Mouse (Mus musculus) brown adipose tissue, adult 24 weeks (tissue): Measurements from ENCODE around the gene Mrps34. TPM values are rescaled to one million over a fixed set of nuclear protein-coding genes. Genes with fewer than 3 reads are reported as not detected.

Source experiments
- H3K27ac ChIP-seq: fragments of 200-500 bp; replicated peaks from 2 replicates; pipeline ENCODE4 v1.5.1; 2012; ENCODE audit warnings: low read depth, mild to moderate bottlenecking, low read length
- H3K4me1 ChIP-seq: fragments of 200-500 bp; 2 replicates; pipeline ENCODE4 v1.6.1; 2012; ENCODE audit warnings: low read length, mixed read lengths; ENCODE audit not compliant: control insufficient read depth, insufficient read depth, insufficient read length
- H3K4me3 ChIP-seq: fragments of 200-500 bp; 2 replicates; pipeline ENCODE4 v1.5.1; 2012; ENCODE audit warnings: low read depth, mild to moderate bottlenecking, low read length, moderate library complexity; ENCODE audit not compliant: insufficient read depth
- polyA plus RNA-seq: library from polyadenylated mRNA; stranded (reverse); fragments of >200 nt; gene quantifications from 2 replicates; pipeline ENCODE4 v1.2.4, GENCODE M21; 2012; ENCODE audit not compliant: missing spikeins, insufficient read depth, insufficient read length

Gene Mrps34
- polyA plus RNA-seq, 1 experiment: 105 TPM

GRCm38 (mm10) chr17:24890151-24891092 lies 4.5 kb upstream of the Mrps34 start:
- Histone ChIP-seq H3K4me1 (peaks cover 8% of the 10 kb centered on the region), H3K4me3 (no peak overlapping the region), H3K27ac (no peak overlapping the region)

GRCm38 (mm10) chr17:24891321-24891720 lies 3.6 kb upstream of the Mrps34 start:
- Histone ChIP-seq H3K27ac (no peak overlapping the region), H3K4me3 (no peak overlapping the region), H3K4me1 (peaks cover 6% of the 10 kb centered on the region; the same call in 1 of the 2 replicates)

GRCm38 (mm10) chr17:24892785-24893184 lies 2.1 kb upstream of the Mrps34 start:
- no peak overlapping the region for H3K27ac ChIP-seq
- H3K4me3 ChIP-seq: no peak overlapping the region
- H3K4me1 ChIP-seq: peaks cover 6% of the 10 kb centered on the region

DNA sequence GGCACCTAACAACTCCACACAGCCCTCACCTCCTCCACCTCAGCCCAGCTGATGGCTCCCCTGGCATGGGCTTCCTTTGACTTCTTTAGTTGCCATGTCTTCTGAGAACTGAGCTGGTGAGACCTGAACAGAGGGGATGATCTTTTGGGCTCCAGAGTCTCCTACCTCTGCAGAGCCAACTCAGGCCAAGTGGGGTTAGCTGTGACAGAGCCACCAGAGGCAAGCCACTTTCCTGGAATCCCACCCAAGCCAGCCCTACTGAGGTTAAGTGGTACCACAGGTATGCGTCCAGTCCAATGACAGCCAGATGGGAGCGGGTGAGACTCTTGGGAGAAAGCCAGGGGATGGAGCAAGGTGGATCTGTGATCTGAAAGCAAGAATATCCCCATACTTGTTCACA lies 1.6 kb upstream of the Mrps34 start:
- Histone ChIP-seq H3K4me1 (peaks cover 6% of the 10 kb centered on the region), H3K27ac (no peak overlapping the region), H3K4me3 (no peak overlapping the region)

GRCm38 (mm10) chr17:24894061-24894994 lies 588 bp upstream of the Mrps34 start:
- Histone ChIP-seq H3K27ac (peak overlapping the region; percentile 76), H3K4me3 (peak overlapping the region; percentile 88), H3K4me1 (peaks cover 6% of the 10 kb centered on the region)

DNA sequence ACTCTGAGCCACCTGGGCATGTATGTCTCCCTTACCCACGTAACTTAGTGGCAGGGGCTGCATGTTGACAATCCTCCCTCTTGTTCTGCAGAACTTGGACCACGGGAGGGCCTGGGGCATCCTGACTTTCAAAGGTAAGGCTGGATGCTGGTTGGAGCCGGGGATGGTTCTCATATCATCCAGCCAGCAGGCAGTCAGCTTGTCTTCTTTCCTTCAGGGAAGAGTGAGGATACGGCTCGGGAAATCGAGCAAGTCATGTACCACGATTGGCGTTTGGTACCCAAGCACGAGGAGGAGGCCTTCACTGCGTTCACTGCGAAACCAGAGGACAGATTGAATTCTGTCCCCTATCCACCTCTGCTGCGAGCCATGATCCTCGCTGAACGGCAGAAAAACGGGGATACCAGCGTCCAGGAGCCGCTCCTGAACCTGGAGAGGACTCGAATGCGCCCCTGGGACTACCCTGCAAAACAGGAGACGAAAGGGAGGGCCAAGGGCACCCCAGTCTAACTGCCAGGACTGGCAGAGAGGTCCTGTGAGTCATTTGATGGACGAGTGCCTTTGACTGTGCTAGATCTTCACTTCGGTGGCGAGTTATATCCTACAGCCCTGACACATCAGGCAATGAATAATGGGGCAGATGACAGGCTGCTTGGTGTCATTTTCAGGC lies 790 bp downstream of the Mrps34 start:
- Histone ChIP-seq H3K4me1 (peaks cover 6% of the 10 kb centered on the region), H3K4me3 (peak overlapping the region; percentile 88), H3K27ac (peak overlapping the region; percentile 88)

GRCm38 (mm10) chr17:24896241-24896992 lies 1.5 kb downstream of the Mrps34 start, which contains the start of gene Nme3:
Gene Nme3 (plus strand): TSS chr17:24896500.
- H3K4me3 ChIP-seq: peak within 1 kb of the TSS; percentile 88
- peak within 1 kb of the TSS; percentile 88 for H3K27ac ChIP-seq
- peaks cover 6% of the 10 kb centered on the region for H3K4me1 ChIP-seq

- Histone ChIP-seq H3K4me3 (peak overlapping the region; percentile 88), H3K4me1 (peaks cover 6% of the 10 kb centered on the region), H3K27ac (no peak overlapping the region)
Measured at GRCm38 (mm10) chr17:24896993-24897269, 2.0 kb downstream of the Mrps34 start.

- Histone ChIP-seq H3K27ac (no peak overlapping the region), H3K4me1 (peaks cover 6% of the 10 kb centered on the region), H3K4me3 (peak overlapping the region; percentile 88; the same call in 1 of the 2 replicates)
Measured at GRCm38 (mm10) chr17:24897600-24897999, 2.7 kb downstream of the Mrps34 start.

DNA sequence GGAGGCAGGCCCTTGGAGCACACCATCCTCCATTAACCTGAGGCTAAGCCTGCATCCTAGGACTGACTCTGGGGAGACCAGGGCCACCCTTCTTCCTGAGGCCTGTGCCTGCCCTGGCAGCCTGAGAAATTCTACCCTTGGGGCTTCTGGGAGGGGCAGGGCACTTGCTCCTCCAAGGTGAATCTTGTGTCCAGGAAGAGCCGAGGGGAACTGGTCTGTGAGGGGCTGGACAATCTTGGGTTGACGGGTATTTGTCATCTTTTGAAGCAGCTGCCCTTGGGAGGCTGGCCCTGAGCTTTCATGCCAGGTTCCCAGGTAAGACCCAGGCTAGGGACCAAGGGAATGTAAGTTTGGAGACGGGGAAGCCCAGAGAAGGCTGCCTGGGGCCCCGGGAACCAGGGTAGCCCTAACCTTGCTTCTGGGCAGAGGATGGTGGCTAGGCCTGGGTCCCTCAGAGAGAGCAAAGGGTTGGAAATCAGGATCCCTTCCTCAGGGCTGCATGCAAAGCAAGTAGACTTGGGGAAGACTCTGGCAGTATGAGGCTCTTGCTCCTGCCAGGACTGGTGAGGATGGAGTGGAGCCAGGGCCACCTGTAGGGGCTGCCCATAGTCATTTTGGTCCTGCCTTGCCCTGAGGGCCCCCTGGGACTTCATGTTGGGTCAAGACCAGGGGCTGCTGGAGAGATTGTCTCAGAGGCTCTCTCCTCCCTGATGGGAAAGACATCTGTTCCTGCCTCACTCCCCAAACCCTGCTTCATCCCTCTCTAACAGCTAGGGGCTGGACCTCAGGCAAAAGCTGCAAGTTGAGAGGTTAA lies 3.3 kb downstream of the Mrps34 start:
- H3K27ac ChIP-seq: no peak overlapping the region
- H3K4me1 ChIP-seq: peaks cover 6% of the 10 kb centered on the region
- no peak overlapping the region for H3K4me3 ChIP-seq

DNA sequence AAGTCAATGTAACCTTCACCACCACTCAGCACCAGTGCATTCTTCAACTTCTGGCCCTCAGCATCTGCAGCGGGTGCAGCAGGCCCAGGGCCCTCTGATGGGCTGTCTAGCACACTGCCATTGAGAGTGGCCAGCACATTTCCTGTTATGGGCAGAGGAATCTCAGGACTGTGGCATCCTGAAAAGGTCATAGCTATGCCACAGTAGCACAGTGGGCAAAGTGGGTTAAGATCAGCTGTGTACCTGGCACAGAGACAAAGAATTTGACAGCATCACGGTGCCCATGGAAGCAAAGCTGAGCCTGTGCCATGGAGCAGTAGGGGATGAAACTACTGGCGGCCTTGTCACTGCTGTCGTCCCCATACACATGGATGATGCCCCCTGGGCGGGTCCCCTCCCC lies 4.2 kb downstream of the Mrps34 start:
- no peak overlapping the region for H3K27ac ChIP-seq
- no peak overlapping the region for H3K4me3 ChIP-seq
- H3K4me1 ChIP-seq: peaks cover 4% of the 10 kb centered on the region

DNA sequence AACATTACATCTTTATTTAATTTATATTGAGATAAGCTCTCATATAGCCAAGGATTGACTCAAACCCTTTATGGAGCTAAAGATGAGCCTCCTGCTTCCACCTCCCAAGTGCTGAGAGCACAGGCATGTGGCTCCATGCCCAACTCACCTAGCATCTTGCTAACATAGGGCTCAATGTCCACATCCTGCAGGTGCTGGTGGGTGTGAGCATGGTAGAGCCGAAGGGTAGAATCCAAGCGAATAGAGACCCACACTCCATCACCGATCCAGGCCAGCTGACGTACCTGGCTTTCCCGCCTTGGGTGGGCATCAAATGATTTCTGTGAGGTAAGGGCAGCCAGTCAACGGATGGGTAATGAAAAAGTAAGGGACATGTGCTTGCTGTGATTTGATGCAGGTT lies 5.1 kb downstream of the Mrps34 start:
- H3K4me3 ChIP-seq: no peak overlapping the region
- peaks cover 4% of the 10 kb centered on the region; the same call in 1 of the 2 replicates for H3K4me1 ChIP-seq
- H3K27ac ChIP-seq: no peak overlapping the region

DNA sequence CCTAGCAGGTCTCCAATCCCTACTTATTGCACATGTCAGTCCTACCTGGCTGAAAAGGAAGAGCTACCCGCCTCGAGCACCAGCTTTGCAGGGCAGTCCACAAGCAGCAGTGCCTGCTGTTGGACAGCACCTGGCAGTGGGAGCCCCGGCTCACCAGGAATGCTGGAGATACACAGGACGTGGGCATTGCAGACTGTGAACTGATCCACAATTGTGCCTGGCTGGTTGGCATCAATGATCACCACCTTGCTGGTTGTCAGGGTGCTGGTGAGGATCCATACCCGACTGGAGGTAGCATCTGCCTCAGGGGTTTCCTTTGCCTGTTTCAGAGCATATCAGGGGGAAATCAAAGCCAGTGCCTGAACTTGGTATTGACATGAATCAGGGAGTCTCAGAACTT lies 7.2 kb downstream of the Mrps34 start:
- Histone ChIP-seq H3K4me1 (peaks cover under 1% of the 10 kb centered on the region; the same call in 1 of the 2 replicates), H3K4me3 (no peak overlapping the region), H3K27ac (no peak overlapping the region)
